Mouse (Mus musculus) large intestine, adult 2 months (tissue): ENCODE measurements around the gene Rnasek. TPM values are rescaled to one million over a fixed set of nuclear protein-coding genes. Genes with fewer than 3 reads are reported as not detected.
A peak's percentile ranks its signal among the peaks of the same experiment; 100 is the strongest.

Source experiments
- DNase-seq: peaks from one replicate; pipeline ENCODE4 v3.0.0-alpha.2; 2012; ENCODE audit warnings: low read depth, low spot score
- WGBS: fragments of 180-500 bp; shearing (Covaris S2); methylation state at CpG from one replicate; pipeline ENCODE4 v1.1.7; 2018; 5-methylcytosine and 5-hydroxymethylcytosine counted together
- polyA plus RNA-seq: library from polyadenylated mRNA; depleted of rRNA; stranded (reverse); fragments of >200 nt; gene quantifications from 2 replicates; pipeline ENCODE4 v1.2.3, GENCODE M21; 2012

Gene Rnasek
- polyA plus RNA-seq, 1 experiment: 163 TPM

DNA sequence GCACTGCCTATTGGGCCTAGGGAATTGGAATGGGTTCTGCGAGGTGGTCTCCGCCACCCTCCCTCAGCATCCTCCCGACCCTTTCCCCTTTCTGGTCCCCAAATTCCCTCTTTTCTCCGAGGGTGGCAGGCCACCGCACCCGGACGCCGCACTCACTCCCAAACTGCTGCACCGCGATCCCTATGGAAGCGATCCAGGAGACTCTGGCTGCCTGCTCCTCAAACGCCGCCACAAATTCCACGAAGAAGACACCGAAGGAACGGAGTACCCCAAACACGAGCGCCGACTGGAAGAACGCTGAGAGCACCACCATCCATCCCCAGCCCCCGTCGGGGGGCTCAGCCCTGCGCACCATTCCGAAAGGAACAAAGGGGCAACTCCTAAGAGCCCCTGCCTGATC lies 19.3 kb downstream of the Rnasek start:
- WGBS: under 1% methylated on average over 24 of the region's 24 CpGs
- DNase-seq: no peak

- 52% methylated on average over 7 of the region's 7 CpGs for WGBS
These were observed 19.8 kb downstream of the Rnasek start for GRCm38 (mm10) chr11:70219873-70220272.

DNA sequence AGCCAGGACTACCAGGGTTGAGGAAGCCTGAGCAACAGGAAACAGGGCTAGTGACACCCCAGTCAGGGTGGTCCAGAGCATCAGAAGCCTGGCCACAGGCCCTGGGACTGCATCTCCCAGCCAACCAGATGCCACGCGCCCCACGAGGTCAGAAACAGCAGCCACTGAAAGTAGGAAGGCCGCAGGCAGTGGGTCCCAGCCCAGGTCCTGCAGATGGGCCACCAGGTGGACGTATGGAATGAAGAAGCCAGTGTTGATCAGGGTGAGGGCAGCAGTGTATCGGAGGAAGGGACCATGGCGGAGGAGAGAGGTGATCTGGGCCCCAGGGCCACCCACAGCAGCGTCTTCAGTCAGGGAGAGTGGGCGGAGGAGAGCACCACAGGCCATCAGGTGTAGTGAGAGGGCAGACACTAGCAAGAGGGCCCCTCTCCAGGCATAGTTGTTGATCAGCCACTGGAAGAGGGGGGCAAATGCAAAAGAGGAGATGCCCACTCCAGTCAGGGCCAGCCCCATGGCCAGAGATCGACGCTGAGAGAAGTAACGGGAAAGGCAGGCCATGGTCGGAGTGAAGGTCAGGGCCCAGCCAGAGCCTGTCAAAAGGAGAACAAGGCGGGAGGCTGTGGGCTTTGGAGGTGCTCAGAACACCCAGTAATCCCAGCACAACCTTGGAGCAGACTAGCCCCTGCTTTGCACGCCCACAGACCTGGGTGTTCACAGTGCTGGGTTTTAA lies 20.7 kb downstream of the Rnasek start:
- 73% methylated on average over 15 of the region's 15 CpGs for WGBS
- no peak for DNase-seq

More at GRCm38 (mm10) chr11:70219873-70220272, 19.8 kb downstream of the Rnasek start:
- DNase-seq: no peak

DNA sequence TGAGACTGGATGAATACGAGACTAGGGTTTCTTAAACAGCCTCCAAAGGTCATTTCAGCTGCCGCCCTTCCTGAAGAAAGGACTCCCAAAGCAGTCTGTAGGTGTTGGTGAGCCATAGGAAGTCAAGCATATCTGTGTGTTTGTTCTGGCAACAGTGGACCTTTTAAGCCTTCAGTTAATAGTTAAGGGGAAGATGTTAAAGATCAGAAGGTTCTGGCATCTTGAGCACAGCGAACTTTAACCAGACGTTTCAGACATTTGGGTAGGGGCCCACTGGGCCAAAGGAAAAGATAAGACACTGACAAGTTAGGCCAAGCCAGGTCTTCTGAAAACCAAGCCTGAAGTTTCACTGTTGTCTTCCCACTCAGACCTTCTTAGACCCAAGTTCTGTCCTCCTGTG lies 21.6 kb downstream of the Rnasek start:
- 30% methylated on average over 4 of the region's 4 CpGs for WGBS
- no peak for DNase-seq

GRCm38 (mm10) chr11:70216103-70216502 lies 23.5 kb downstream of the Rnasek start:
- 80% methylated on average over 3 of the region's 3 CpGs for WGBS
- no peak for DNase-seq

DNA sequence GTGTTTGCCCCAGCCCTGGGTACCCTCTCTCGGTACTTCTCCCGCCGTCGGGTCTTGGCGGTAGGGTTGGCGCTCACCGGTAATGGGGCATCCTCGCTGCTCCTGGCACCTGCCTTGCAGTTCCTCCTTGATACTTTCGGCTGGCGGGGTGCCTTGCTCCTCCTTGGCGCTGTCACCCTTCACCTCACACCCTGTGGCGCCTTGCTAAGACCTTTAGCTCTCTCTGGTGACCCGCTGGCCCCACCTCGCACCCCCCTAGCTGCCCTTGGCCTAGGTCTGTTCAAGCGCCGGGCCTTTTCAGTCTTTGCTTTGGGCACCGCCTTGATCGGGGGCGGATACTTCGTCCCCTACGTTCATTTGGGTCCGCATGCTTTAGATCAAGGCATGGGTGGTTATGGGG lies 24.3 kb downstream of the Rnasek start:
- WGBS: 73% methylated on average over 22 of the region's 22 CpGs
- no peak for DNase-seq

- DNase-seq: no peak
- WGBS: 52% methylated on average over 18 of the region's 18 CpGs
These were observed 24.8 kb downstream of the Rnasek start for GRCm38 (mm10) chr11:70214856-70215209.

- 4% methylated on average over 46 of the region's 46 CpGs for WGBS
- DNase-seq: no peak
These were observed 25.3 kb downstream of the Rnasek start for GRCm38 (mm10) chr11:70214191-70214855.

- WGBS: 6% methylated on average over 26 of the region's 26 CpGs
- DNase-seq: no peak
These were observed 25.9 kb downstream of the Rnasek start for GRCm38 (mm10) chr11:70213736-70214135.

DNA sequence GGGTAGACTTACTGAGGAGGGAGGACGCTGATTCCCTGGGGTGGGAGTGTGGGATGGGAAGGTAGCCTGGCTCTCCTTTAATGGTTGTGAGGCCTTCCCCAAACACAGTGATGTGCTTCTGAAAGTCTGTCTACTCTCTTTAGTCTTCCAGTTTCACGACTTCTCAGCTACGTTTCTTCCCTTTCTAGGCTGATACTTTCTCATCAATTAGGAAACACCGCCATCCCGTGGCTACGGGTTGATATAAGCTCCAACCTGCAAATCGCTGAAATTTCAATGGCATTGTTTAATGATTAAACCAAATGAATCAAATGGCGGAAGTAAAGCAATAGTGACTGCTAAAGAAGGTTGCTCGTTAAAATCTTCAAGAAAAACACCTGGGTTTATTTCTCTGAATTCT lies 26.7 kb downstream of the Rnasek start:
- WGBS: 5% methylated on average over 9 of the region's 9 CpGs
- DNase-seq: peak; percentile 93

DNA sequence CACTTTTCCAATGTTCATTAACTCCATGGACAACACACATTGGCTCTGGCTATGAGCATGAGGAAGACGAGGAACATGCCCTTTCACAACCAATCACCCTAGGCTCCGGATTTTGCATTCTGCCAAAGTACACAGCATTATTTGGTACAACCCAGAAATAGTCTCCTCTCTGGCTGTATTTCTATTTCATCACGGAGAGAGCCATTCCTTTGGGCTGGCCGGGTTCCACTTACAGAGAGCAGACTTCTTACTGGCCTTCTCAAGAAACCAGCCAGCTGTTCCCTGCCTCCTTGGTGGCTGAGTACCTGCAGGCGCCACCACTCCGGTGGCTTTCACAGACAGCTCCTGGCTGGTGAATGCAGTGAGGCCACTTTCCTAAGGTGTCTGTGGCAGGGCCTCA lies 27.2 kb downstream of the Rnasek start, which contains the start of gene Slc16a11:
Slc16a11 (plus strand) TSS at position 330 of the 400 bp plus-strand sequence.
- DNase-seq: no peak
- 31% methylated on average over 6 of the region's 6 CpGs for WGBS

DNA sequence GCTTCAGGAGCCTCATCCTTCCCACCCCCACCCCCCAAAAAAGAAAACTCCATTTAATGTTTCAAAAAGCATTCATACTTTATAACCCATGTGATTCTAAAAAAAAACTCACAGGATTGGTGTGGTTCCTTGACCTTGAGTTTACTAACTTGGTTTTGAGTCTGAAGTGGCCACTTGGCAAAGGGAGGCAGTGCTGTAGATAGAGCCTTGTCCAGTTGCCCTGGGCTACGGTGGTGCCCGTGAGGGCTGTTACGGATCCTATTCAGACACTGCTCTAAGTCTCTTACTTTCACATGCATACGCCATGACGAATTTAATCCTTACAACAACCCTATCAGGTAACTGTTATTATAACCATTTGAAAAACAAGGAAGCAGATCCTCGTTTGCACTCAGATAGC lies 27.7 kb downstream of the Rnasek start:
- DNase-seq: no peak
- WGBS: 78% methylated on average over 6 of the region's 6 CpGs

GRCm38 (mm10) chr11:70210681-70211080 lies 29.0 kb downstream of the Rnasek start:
- 75% methylated on average over 2 of the region's 2 CpGs for WGBS

DNA sequence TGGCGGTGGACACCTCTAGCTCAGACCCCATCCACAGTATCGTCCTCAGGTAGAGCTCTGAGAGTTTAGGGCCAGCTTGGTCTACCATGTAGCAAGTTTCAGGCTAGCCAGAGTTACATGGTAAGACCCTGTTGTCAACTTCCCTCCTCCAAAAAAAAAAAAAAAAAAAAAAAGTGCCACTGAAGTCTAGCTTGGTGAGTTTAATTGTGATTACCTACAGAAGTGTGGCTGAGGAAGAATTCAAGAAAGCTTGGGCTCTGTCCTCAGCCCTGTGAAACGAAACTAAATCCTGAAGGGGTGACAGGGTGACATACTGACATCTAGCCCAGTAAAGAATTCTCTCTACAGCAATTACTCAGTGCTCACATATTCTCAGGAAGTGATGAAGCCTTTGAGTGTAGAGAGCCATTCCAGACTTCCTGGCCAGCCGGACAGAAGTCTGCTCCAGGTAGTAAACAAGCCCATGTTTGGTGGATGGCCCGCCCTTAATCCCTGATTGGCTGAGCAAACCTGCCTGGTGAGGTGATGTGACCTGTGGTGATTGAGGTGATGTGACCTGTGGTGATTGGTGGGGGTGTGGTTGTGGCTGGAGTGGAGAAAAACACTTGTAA lies 30.8 kb downstream of the Rnasek start:
- DNase-seq: no peak
- WGBS: 63% methylated on average over 5 of the region's 5 CpGs

More at GRCm38 (mm10) chr11:70210681-70211080, 29.0 kb downstream of the Rnasek start:
- DNase-seq: no peak

DNA sequence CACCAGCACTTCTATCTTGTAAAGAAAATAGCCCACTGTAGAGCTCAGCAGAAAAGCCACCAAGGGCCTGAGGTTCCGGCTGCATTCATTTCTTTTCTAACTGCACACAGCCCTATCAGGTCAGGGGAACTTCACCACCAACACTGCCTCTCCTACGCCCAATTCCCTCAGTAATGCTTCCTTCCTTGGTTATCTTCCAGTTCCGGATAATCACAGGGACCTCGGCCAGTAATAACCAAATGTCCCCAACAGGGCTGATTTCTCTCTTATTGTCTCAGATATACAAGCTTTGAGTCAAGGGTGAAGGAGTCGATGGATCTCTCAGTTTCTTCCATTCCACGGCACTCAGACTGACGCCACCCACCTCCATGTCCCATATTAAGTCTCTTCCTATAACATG lies 32.4 kb downstream of the Rnasek start:
- no peak for DNase-seq
- WGBS: 73% methylated on average over 7 of the region's 7 CpGs

- WGBS: 78% methylated on average over 2 of the region's 2 CpGs
- no peak for DNase-seq
These were observed 32.8 kb downstream of the Rnasek start for GRCm38 (mm10) chr11:70206801-70207200.

GRCm38 (mm10) chr11:70201691-70202090 lies 38.0 kb downstream of the Rnasek start:
- 42% methylated on average over 5 of the region's 5 CpGs for WGBS
- no peak for DNase-seq

- WGBS: 96% methylated on average over 5 of the region's 5 CpGs
- no peak for DNase-seq
These were observed 39.5 kb downstream of the Rnasek start for GRCm38 (mm10) chr11:70200036-70200608.

GRCm38 (mm10) chr11:70199107-70199506 lies 40.5 kb downstream of the Rnasek start:
- no peak for DNase-seq
- WGBS: 68% methylated on average over 8 of the region's 8 CpGs

DNA sequence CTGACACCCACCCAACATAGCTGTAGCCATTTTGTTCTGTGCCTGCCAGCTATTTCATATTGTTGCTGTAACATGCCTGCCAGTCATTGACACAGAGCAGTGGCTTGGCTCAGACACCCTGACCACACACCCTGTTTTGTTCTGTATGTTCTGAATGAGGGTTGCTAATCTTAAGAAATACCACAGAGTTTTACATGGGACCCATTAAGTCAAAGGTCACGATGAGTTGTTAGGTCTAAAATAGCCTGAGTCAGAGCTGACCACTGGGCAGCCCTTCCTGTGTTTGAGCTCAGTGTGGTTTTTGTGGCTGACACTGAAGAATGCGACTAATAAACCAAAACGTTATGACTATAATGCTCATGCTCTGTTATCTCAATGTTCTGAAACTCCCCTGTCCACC lies 41.3 kb downstream of the Rnasek start:
- 64% methylated on average over 3 of the region's 3 CpGs for WGBS
- no peak for DNase-seq
